Mouse (Mus musculus) small intestine, adult 2 months (tissue): ENCODE data around the gene Galnt7.

Experiments
- CTCF ChIP-seq: fragments of 200-500 bp; IDR thresholded peaks from 2 replicates; pipeline ENCODE4 v1.5.1; 2012; ENCODE audit warnings: low read depth, mild to moderate bottlenecking, control low read depth, inconsistent platforms, low read length, moderate library complexity, mixed read lengths; ENCODE audit not compliant: insufficient replicate concordance, insufficient read length; ENCODE audit errors: extremely low read depth
- POLR2A ChIP-seq: fragments of 200-500 bp; IDR thresholded peaks from 2 replicates; pipeline ENCODE4 v1.6.1; 2012; ENCODE audit warnings: low read depth, mild to moderate bottlenecking, control low read depth, inconsistent platforms, low read length, moderate library complexity

DNA sequence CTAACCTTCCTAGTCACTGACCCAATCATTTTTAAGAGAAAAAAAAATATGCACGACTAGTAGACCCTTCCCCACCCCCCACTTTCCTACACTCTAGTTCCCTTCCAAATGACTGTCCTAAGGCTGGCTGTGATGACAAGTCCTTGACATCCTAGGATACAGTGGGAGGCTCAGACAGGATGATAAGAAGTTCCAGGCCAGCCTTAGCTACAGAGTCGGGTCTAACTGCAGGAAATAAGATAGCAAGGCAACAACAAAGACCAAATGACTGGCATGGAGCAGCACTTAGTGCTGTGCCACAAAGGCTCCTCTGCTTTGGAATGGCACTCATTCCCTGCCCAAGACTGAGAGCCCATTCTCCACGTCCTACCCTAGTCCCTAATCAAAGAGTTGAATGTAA, 16.6 kb downstream of the Galnt7 start:
- no peak for TF ChIP-seq CTCF
- TF ChIP-seq POLR2A, result no peak
